12 mouse cellular contexts compared by ENCODE assay signal in genomic region chr5:91103943-91104665, GRCm38 (mm10). TPM values are rescaled to one million over a fixed set of nuclear protein-coding genes. Genes with fewer than 3 reads are reported as not detected.
DNase-seq lines count a peak whose midpoint lies in the region; ATAC-seq lines count a peak whose summit lies in the region.
"Had no signal": no experiment of that assay in that cellular context is flagged by ENCODE, and none has a peak within 500 bp of the region (broad histone marks: within the 10 kb centered on the region; RNA-seq: fewer than 3 reads in every experiment).

No protein-coding gene starts in this region.

- no peaks in the 10 kb centered on the region for H3K27me3 ChIP-seq in kidney, embryonic 16.5 days (ENCODE audit: insufficient read depth, low read length)
- H3K27me3 ChIP-seq: heart, embryonic 13.5 days had no signal

- H3K4me2 ChIP-seq in kidney, embryonic 16.5 days (replicated peaks; ENCODE audit: low read depth, low read length): no peak overlapping the region
- H3K4me2 ChIP-seq: heart, embryonic 13.5 days had no signal

- H3K9ac ChIP-seq in kidney, embryonic 16.5 days (replicated peaks; ENCODE audit: low read length): no peak overlapping the region
- H3K9ac ChIP-seq: heart, embryonic 13.5 days had no signal

- no peaks in the 10 kb centered on the region for H3K4me1 ChIP-seq in kidney, embryonic 16.5 days (ENCODE audit: insufficient read depth, low read length)
- H3K4me1 ChIP-seq: heart, embryonic 13.5 days had no signal

- no peak overlapping the region for H3K4me3 ChIP-seq in kidney, embryonic 16.5 days (ENCODE audit: low read length)
- H3K4me3 ChIP-seq: erythroblast, embryonic 14.5 days; heart, embryonic 13.5 days had no signal

- DNase-seq in kidney, adult 18-20 months: peak; percentile 63
- DNase-seq in 3T3-L1 (ENCODE audit: low read depth, low spot score) (peak; percentile 60), adipocyte (ENCODE audit: low spot score) (peak; percentile 77)
- DNase-seq in cerebellum, postnatal 4 days (ENCODE audit: low spot score in 2 of 2): peak; percentile 34 to 77
- no peak for DNase-seq in adrenal gland, postnatal 4 days (ENCODE audit: low spot score in 2 of 2)
- no peak for DNase-seq in adrenal gland, adult 8-10 months
- DNase-seq: lung, postnatal 14 days had no signal

- H3K27ac ChIP-seq in kidney, embryonic 16.5 days (ENCODE audit: low read length): no peak overlapping the region
- H3K27ac ChIP-seq: heart, embryonic 13.5 days had no signal

- 72% methylated on average over 7 of the region's 7 CpGs for WGBS in kidney, embryonic 16.5 days

- no peaks in the 10 kb centered on the region for H3K36me3 ChIP-seq in kidney, embryonic 16.5 days (ENCODE audit: insufficient read depth, low read length)
- H3K36me3 ChIP-seq: heart, embryonic 13.5 days had no signal

- ATAC-seq in kidney, embryonic 16.5 days (ENCODE audit: low FRiP score, low TSS enrichment): no peak
- ATAC-seq: intestine, postnatal 0 days had no signal

- H3K9me3 ChIP-seq in kidney, embryonic 16.5 days (ENCODE audit: low read length): no peaks in the 10 kb centered on the region
- H3K9me3 ChIP-seq: heart, embryonic 13.5 days had no signal

RNA-seq across cellular contexts. Expression of gene Ereg, which starts 29.7 kb away (rescaled TPM):
- not detected in 2 replicates for polyA plus RNA-seq in kidney, embryonic 16.5 days (2015; fragmentation: Nextera tagmentation; extraction: Ambion mirVana)
- under 1 TPM in 1 of 2 experiments, not detected in 1; 0.11 TPM for total RNA-seq in adrenal gland, postnatal 4 days (2021)
- under 1 TPM in 2 of 4 experiments, not detected in 2; 0.09 to 0.17 TPM for total RNA-seq in adrenal gland, adult 8-10 months (2022)
- polyA plus RNA-seq: erythroblast, embryonic 14.5 days; limb, embryonic 11.5 days had no signal

RNA-seq across cellular contexts. Expression of gene Areg, which starts 35.3 kb away (rescaled TPM):
- polyA plus RNA-seq in kidney, embryonic 16.5 days (2015; fragmentation: Nextera tagmentation; extraction: Ambion mirVana): 0.19 and 0.39 TPM in 2 replicates
- total RNA-seq in adrenal gland, postnatal 4 days (2021): under 1 TPM in 1 of 2 experiments, not detected in 1; 0.34 TPM
- not detected for total RNA-seq in adrenal gland, adult 8-10 months (2022)
- polyA plus RNA-seq: erythroblast, embryonic 14.5 days; limb, embryonic 11.5 days had no signal

Comparison
In these comparisons a context has a peak if more than half of its experiments do, and no peak if none do; other contexts are left out.
1. DNase-seq: peak in kidney, adult 18-20 months (single experiment), 3T3-L1 (single experiment), adipocyte (single experiment) and cerebellum, postnatal 4 days (2 of 2); none in adrenal gland, postnatal 4 days (0 of 2) and adrenal gland, adult 8-10 months (single experiment).